Mouse (Mus musculus): ENCODE results near the gene Grid2ip. TPM values are rescaled to one million over a fixed set of nuclear protein-coding genes. Genes with fewer than 3 reads are reported as not detected.
A peak's percentile ranks its signal among the peaks of the same experiment; 100 is the strongest.

Grid2ip gene
- polyA plus RNA-seq, 1 experiment from 2014 or later, result 0.12 TPM

DNA sequence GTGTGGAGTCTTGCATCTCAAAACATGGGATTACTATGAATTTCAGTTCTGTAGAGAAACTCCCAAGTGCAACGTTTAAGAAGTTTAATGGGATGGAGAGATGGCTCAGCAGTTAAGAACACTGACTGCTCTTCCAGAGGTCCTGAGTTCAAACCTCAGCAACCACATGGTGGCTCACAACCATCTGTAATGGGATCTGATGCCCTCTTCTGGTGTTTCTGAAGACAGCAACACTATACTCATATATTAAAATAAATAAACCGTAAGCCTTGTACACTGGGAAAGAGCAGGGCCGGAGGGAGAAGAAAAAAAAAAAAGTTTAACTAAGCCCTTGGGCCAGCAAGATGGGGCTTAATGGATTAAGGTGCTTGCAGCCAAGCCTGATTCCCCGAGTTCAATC is 65.9 kb downstream of the Grid2ip start:
- 87% methylated on average over 4 of the region's 4 CpGs for WGBS
- ATAC-seq (ENCODE audit: low FRiP score), result no peak

DNA sequence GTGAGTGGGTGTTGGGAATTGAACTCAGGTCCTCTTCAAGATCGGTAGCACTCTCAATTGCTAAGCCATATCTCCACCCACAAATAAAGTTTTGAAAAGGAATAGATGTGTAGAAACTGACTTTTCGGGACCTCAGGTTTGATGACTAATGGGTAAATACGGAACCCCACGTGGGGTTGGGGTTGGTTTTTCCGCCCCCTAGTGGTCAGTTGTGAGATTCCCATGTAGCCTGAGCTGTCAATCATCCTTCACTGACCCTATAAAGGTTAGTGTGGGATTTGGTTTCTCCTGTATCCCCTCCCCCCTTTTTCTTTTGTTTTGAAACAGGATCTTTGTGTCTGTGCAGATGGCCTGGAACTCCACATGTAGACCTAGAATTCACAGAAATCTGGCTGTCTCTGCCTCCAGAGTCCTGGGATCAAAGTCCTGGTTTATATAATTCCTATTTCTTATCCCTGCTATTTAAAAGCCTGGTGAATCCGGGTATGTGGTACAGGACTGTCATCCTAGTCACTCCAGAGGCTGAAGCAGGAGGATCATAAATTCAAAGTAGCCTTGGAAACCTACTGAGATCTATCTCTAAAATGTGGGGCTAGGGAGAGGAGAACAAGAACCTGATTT is 66.9 kb downstream of the Grid2ip start:
- WGBS, result 35% methylated on average over 6 of the region's 6 CpGs
- Histone ChIP-seq H3K36me3 (ENCODE audit: control insufficient read depth, insufficient read depth, low read length) (peaks cover 7% of the 10 kb centered on the region), H3K4me1 (ENCODE audit: control insufficient read depth, insufficient read depth, low read length) (no peaks in the 10 kb centered on the region), H3K9me3 (ENCODE audit: control insufficient read depth, low read length) (no peaks in the 10 kb centered on the region), H3K27me3 (ENCODE audit: control insufficient read depth, insufficient read depth, low read length) (no peaks in the 10 kb centered on the region), H3K4me3 (ENCODE audit: low read depth, low read length) (no peak overlapping the region), H3K9ac (ENCODE audit: low read length) (no peak overlapping the region), H3K27ac (ENCODE audit: low read depth, low read length) (no peak overlapping the region), H3K4me2 (no peak overlapping the region)
- ATAC-seq (ENCODE audit: low FRiP score) (0 out of 2 replicates have a peak, but pooled peaks have one; percentile 50), DNase-seq (ENCODE audit: low spot score, missing footprints) (peak; percentile 94)

More for the DNA sequence above, 65.9 kb downstream of the Grid2ip start:
- Histone ChIP-seq H3K4me3 (ENCODE audit: low read depth, low read length) (no peak overlapping the region), H3K4me1 (ENCODE audit: control insufficient read depth, insufficient read depth, low read length) (no peaks in the 10 kb centered on the region), H3K9ac (ENCODE audit: low read length) (no peak overlapping the region), H3K27ac (ENCODE audit: low read depth, low read length) (no peak overlapping the region), H3K27me3 (ENCODE audit: control insufficient read depth, insufficient read depth, low read length) (no peaks in the 10 kb centered on the region), H3K36me3 (ENCODE audit: control insufficient read depth, insufficient read depth, low read length) (peaks cover 12% of the 10 kb centered on the region), H3K9me3 (ENCODE audit: control insufficient read depth, low read length) (no peaks in the 10 kb centered on the region), H3K4me2 (no peak overlapping the region)
- peak; percentile 47 for DNase-seq (ENCODE audit: low spot score, missing footprints)

DNA sequence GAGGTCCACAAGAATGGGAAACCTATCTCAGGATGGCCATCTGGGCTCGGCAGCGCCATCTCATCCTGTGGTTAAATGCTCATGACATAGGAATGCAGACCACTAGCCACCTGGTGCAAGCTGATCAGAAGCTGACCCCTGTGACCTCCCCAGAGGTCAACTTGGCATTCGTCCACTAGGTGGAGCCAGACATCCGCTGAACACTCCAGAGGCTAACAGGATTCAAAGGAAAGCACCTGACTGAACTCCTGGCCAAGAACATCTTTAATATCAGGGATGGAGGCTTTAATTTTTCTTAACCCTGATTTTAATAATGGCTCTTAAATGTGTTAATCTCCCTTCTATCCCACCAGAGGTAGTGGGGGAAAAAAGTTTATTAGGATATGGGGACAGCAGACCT is 77.3 kb downstream of the Grid2ip start:
- Histone ChIP-seq H3K9me3 (ENCODE audit: control insufficient read depth, low read length) (no peaks in the 10 kb centered on the region), H3K4me1 (ENCODE audit: control insufficient read depth, insufficient read depth, low read length) (no peaks in the 10 kb centered on the region), H3K27ac (ENCODE audit: low read depth, low read length) (no peak overlapping the region), H3K36me3 (ENCODE audit: control insufficient read depth, insufficient read depth, low read length) (no peaks in the 10 kb centered on the region), H3K4me3 (ENCODE audit: low read depth, low read length) (no peak overlapping the region), H3K27me3 (ENCODE audit: control insufficient read depth, insufficient read depth, low read length) (no peaks in the 10 kb centered on the region), H3K4me2 (no peak overlapping the region), H3K9ac (ENCODE audit: low read length) (no peak overlapping the region)
- DNase-seq (ENCODE audit: low spot score, missing footprints), result peak; percentile 95
- ATAC-seq (ENCODE audit: low FRiP score), result no peak
- WGBS, result 7% methylated on average over 4 of the region's 4 CpGs

DNA sequence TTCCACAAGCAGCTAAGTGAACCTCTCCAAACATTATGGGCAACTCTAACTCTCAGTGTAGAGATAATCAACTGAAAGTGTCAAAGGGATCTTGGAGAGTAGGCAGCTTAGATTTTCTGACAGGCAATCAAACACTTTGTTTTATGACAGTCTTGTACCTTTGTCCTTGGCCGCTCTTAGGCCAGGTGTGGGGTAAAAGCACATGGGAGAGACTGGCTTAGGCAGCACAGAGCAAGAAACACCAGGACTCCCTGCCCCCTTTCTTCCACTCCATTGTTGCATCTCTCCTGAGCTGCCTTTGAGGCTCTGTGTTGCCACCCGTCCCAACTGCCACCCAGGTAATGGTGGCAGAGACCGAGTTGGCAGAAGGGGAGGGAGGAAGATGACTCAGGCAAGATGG is 84.2 kb downstream of the Grid2ip start:
- 87% methylated on average over 3 of the region's 3 CpGs for WGBS
- no peak overlapping the region for H3K27ac ChIP-seq (ENCODE audit: low read depth, low read length)
- no peak overlapping the region for H3K4me3 ChIP-seq (ENCODE audit: low read depth, low read length)
- no peaks in the 10 kb centered on the region for H3K27me3 ChIP-seq (ENCODE audit: control insufficient read depth, insufficient read depth, low read length)
- DNase-seq (ENCODE audit: low spot score, missing footprints) (no peak), ATAC-seq (ENCODE audit: low FRiP score) (no peak)
- no peak overlapping the region for H3K4me2 ChIP-seq
- H3K4me1 ChIP-seq (ENCODE audit: control insufficient read depth, insufficient read depth, low read length), result no peaks in the 10 kb centered on the region
- H3K36me3 ChIP-seq (ENCODE audit: control insufficient read depth, insufficient read depth, low read length), result no peaks in the 10 kb centered on the region
- H3K9ac ChIP-seq (ENCODE audit: low read length), result no peak overlapping the region
- no peaks in the 10 kb centered on the region for H3K9me3 ChIP-seq (ENCODE audit: control insufficient read depth, low read length)

DNA sequence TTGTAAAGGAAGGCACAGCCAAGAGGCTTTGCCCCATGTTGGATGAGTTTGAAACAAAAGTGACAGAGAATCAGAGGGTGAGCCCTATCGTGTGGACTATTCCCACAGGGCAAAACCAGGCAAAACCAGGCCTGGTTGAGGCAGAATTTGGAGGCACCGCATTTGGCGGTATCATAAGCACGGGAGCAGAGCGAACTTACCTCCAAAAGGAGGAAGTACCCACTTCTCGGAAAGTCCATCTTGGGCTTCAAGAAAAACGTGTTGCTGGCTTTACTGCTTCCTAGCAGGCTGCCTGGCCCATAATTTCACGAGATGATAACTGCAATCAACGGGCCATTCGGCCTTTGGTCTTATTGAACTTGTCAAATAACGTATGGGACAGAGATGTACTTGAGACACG is 84.6 kb downstream of the Grid2ip start:
- Histone ChIP-seq H3K4me2 (no peak overlapping the region), H3K9me3 (ENCODE audit: control insufficient read depth, low read length) (no peaks in the 10 kb centered on the region), H3K27ac (ENCODE audit: low read depth, low read length) (no peak overlapping the region), H3K36me3 (ENCODE audit: control insufficient read depth, insufficient read depth, low read length) (no peaks in the 10 kb centered on the region), H3K27me3 (ENCODE audit: control insufficient read depth, insufficient read depth, low read length) (no peaks in the 10 kb centered on the region), H3K4me1 (ENCODE audit: control insufficient read depth, insufficient read depth, low read length) (no peaks in the 10 kb centered on the region), H3K4me3 (ENCODE audit: low read depth, low read length) (no peak overlapping the region), H3K9ac (ENCODE audit: low read length) (no peak overlapping the region)
- ATAC-seq (ENCODE audit: low FRiP score), result no peak
- WGBS, result 84% methylated on average over 12 of the region's 12 CpGs
- no peak for DNase-seq (ENCODE audit: low spot score, missing footprints)

Other genes with a start within 250 kb of the Grid2ip start
- gene Rnf216, start 244.3 kb upstream of the Grid2ip start, polyA plus RNA-seq (2014; fragmentation: Nextera tagmentation; extraction: Ambion mirVana), result 29.2 and 29.4 TPM in 2 replicates
- not detected in 2 replicates for gene Olfr718-ps1, start 209.8 kb upstream of the Grid2ip start, polyA plus RNA-seq (2014; fragmentation: Nextera tagmentation; extraction: Ambion mirVana)
- 10.8 and 11.9 TPM in 2 replicates for gene Rbak, start 176.6 kb upstream of the Grid2ip start, polyA plus RNA-seq (2014; fragmentation: Nextera tagmentation; extraction: Ambion mirVana)
- gene Spdye4b, start 176.3 kb upstream of the Grid2ip start, polyA plus RNA-seq (2014; fragmentation: Nextera tagmentation; extraction: Ambion mirVana), result not detected in 2 replicates
- not detected in 2 replicates for gene Spdye4a, start 130.4 kb upstream of the Grid2ip start, polyA plus RNA-seq (2014; fragmentation: Nextera tagmentation; extraction: Ambion mirVana)
- 22.0 and 25.9 TPM in 2 replicates for gene Zfp12, start 122.2 kb upstream of the Grid2ip start, polyA plus RNA-seq (2014; fragmentation: Nextera tagmentation; extraction: Ambion mirVana)
- 4.3 and 4.5 TPM in 2 replicates for gene Zfp316, start 87.3 kb upstream of the Grid2ip start, polyA plus RNA-seq (2014; fragmentation: Nextera tagmentation; extraction: Ambion mirVana)
- gene Zfp853, start 63.7 kb upstream of the Grid2ip start, polyA plus RNA-seq (2014; fragmentation: Nextera tagmentation; extraction: Ambion mirVana), result 0.08 TPM in 1 of 2 replicates, not detected in the other
- 41.5 and 46.6 TPM in 2 replicates for gene E130309D02Rik, start 42.0 kb upstream of the Grid2ip start, polyA plus RNA-seq (2014; fragmentation: Nextera tagmentation; extraction: Ambion mirVana)
- 68.1 and 73.7 TPM in 2 replicates for gene Zdhhc4, start 28.1 kb upstream of the Grid2ip start, polyA plus RNA-seq (2014; fragmentation: Nextera tagmentation; extraction: Ambion mirVana)
- 187 and 190 TPM in 2 replicates for gene Kdelr2, start 46.5 kb downstream of the Grid2ip start, polyA plus RNA-seq (2014; fragmentation: Nextera tagmentation; extraction: Ambion mirVana)
- 9.5 and 10.1 TPM in 2 replicates for gene Daglb, start 107.2 kb downstream of the Grid2ip start, polyA plus RNA-seq (2014; fragmentation: Nextera tagmentation; extraction: Ambion mirVana)
- gene Rac1, start 170.7 kb downstream of the Grid2ip start, polyA plus RNA-seq (2014; fragmentation: Nextera tagmentation; extraction: Ambion mirVana), result 480 and 494 TPM in 2 replicates

All from midbrain, embryonic 11.5 days (tissue).